Mouse (Mus musculus) neural tube, embryonic 11.5 days (tissue): ENCODE data around the gene 4932438H23Rik. TPM values are rescaled to one million over a fixed set of nuclear protein-coding genes. Genes with fewer than 3 reads are reported as not detected.
A peak's percentile ranks its signal among the peaks of the same experiment; 100 is the strongest.

Source experiments
- ATAC-seq: fragments of 200-750 bp; cut with Nextera tagmentation; 2 replicates; pipeline ENCODE4 v1.8.0; 2017; ENCODE audit warnings: moderate number of reproducible peaks, mild to moderate bottlenecking, moderate TSS enrichment, moderate library complexity; ENCODE audit not compliant: insufficient read depth, low FRiP score, low TSS enrichment
- DNase-seq: peaks from one replicate; pipeline ENCODE4 v3.0.0-alpha.2; 2015; ENCODE audit warnings: low spot score
- H3K27ac ChIP-seq: fragments of 300-500 bp; sonication (generic); 2 replicates; pipeline ENCODE4 v1.5.1; 2014; ENCODE audit warnings: low read depth, mild to moderate bottlenecking, low read length
- H3K27me3 ChIP-seq: fragments of 300-500 bp; sonication (generic); 2 replicates; pipeline ENCODE4 v1.6.1; 2014; ENCODE audit warnings: mild to moderate bottlenecking, low read length, mixed read lengths; ENCODE audit not compliant: control insufficient read depth, insufficient read depth
- H3K36me3 ChIP-seq: fragments of 300-500 bp; sonication (generic); 2 replicates; pipeline ENCODE4 v1.6.1; 2014; ENCODE audit warnings: mild to moderate bottlenecking, low read length, moderate library complexity, mixed read lengths; ENCODE audit not compliant: control insufficient read depth, insufficient read depth
- H3K4me1 ChIP-seq: fragments of 300-500 bp; sonication (generic); 2 replicates; pipeline ENCODE4 v1.6.1; 2014; ENCODE audit warnings: low read length, mixed read lengths; ENCODE audit not compliant: control insufficient read depth, insufficient read depth
- H3K4me2 ChIP-seq: fragments of 300-500 bp; sonication (generic); 2 replicates; pipeline ENCODE4 v1.6.1; 2014; ENCODE audit warnings: low read depth, mild to moderate bottlenecking, moderate library complexity
- H3K4me3 ChIP-seq: fragments of 300-500 bp; sonication (generic); 2 replicates; pipeline ENCODE4 v1.5.1; 2014; ENCODE audit warnings: low read depth, low read length
- H3K9ac ChIP-seq: fragments of 300-500 bp; sonication (generic); 2 replicates; pipeline ENCODE4 v1.6.1; 2014; ENCODE audit warnings: mild to moderate bottlenecking, low read length
- H3K9me3 ChIP-seq: fragments of 300-500 bp; sonication (generic); 2 replicates; pipeline ENCODE4 v1.6.1; 2016; ENCODE audit warnings: low read length; ENCODE audit not compliant: control insufficient read depth
- WGBS: fragments of 180-500 bp; shearing (Covaris S2); extraction: QIAGEN DNeasy Blood & Tissue Kit; methylation state at CpG from one replicate; pipeline ENCODE4 v1.1.7; 2014; 5-methylcytosine and 5-hydroxymethylcytosine counted together
- polyA plus RNA-seq: library from polyadenylated mRNA; unstranded; fragments of >200 nt; fragmentation: Nextera tagmentation; extraction: Ambion mirVana; gene quantifications from 2 replicates; pipeline ENCODE4 v1.2.1, GENCODE M21; 2014

The 4932438H23Rik gene
- polyA plus RNA-seq, 1 experiment from 2014 or later, result 0.15 TPM

GRCm38 (mm10) chr16:91128431-91128830 lies 33.5 kb upstream of the 4932438H23Rik start:
- WGBS, result 87% methylated on average over 4 of the region's 4 CpGs
- H3K9ac ChIP-seq, result no peak overlapping the region
- no peak overlapping the region for H3K27ac ChIP-seq
- H3K4me3 ChIP-seq, result no peak overlapping the region
- DNase-seq (no peak), ATAC-seq (no peak)
- H3K9me3 ChIP-seq, result no peaks in the 10 kb centered on the region
- no peak overlapping the region for H3K4me2 ChIP-seq
- no peaks in the 10 kb centered on the region for H3K36me3 ChIP-seq
- H3K27me3 ChIP-seq, result no peaks in the 10 kb centered on the region
- H3K4me1 ChIP-seq, result no peaks in the 10 kb centered on the region

DNA sequence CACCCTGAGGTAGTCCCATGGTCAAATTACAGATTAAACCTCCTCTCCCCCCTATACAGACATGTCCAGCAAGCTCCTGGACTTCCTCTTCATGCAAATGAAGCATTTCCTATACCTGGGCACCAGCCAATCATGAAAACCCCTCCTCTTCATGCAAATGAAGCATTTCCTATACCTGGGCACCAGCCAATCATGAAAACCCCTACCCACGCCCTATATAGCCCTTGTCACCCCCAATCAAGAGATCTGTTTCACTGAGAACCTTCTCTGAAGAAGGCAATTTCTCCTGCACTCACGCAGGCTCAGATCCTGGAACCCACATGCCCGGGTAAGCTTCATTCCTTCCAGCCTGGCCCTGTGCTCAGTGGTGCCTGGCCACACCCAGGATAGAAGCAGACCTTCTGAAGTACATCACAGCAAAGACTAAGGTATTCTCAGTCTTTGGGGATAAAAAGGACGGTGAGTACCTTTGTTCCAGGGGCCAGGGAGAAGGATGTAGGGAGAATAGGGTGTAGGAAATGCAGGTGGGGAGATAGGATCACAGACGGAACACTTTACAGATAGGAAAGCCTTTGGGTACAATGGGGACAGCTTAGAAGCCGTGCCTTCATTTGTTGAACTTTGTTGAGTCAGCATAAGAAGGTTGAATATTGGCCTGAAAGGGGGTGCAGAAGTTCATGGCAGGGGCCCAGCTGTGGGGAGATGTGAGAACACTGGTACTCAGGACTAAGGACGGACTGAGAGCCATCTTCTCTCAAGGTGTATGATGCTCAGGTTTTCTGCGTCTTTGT lies 32.0 kb upstream of the 4932438H23Rik start:
- Histone ChIP-seq H3K36me3 (no peaks in the 10 kb centered on the region), H3K4me3 (no peak overlapping the region), H3K9ac (no peak overlapping the region), H3K27ac (no peak overlapping the region), H3K27me3 (no peaks in the 10 kb centered on the region), H3K4me2 (no peak overlapping the region), H3K9me3 (no peaks in the 10 kb centered on the region), H3K4me1 (no peaks in the 10 kb centered on the region)
- ATAC-seq (no peak), DNase-seq (no peak)
- 89% methylated on average over 8 of the region's 8 CpGs for WGBS

DNA sequence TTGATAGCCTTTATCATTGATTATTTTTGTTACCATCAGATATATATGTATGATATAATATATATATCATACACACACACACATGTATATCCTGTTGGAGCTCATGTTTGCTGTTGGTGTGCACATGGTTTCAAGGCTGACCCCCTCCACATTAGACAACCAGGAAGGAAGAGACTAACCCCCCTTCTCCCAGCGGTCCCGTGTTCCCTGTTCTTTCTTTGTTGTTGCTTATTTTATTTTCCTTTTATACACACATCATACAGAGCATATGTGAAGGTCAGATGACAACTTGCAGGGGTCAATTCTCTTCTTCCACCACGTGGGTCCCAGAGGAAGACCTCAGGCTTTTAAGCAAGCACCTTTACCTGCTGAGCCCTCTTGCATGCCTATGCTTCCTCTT lies 29.3 kb upstream of the 4932438H23Rik start:
- H3K36me3 ChIP-seq, result no peaks in the 10 kb centered on the region
- ATAC-seq (no peak), DNase-seq (no peak)
- no peak overlapping the region for H3K9ac ChIP-seq
- H3K27ac ChIP-seq, result no peak overlapping the region
- H3K9me3 ChIP-seq, result no peaks in the 10 kb centered on the region
- no peaks in the 10 kb centered on the region for H3K27me3 ChIP-seq
- 70% methylated on average over 3 of the region's 3 CpGs for WGBS
- no peak overlapping the region for H3K4me3 ChIP-seq
- H3K4me2 ChIP-seq, result no peak overlapping the region
- no peaks in the 10 kb centered on the region for H3K4me1 ChIP-seq

- H3K4me2 ChIP-seq, result no peak overlapping the region
- no peaks in the 10 kb centered on the region for H3K9me3 ChIP-seq
- no peak overlapping the region for H3K9ac ChIP-seq
- H3K4me1 ChIP-seq, result no peaks in the 10 kb centered on the region
- ATAC-seq (no peak), DNase-seq (no peak)
- WGBS, result 91% methylated on average over 1 of the region's 1 CpGs
- H3K36me3 ChIP-seq, result no peaks in the 10 kb centered on the region
- H3K27ac ChIP-seq, result no peak overlapping the region
- no peaks in the 10 kb centered on the region for H3K27me3 ChIP-seq
- no peak overlapping the region for H3K4me3 ChIP-seq
These were observed 28.9 kb upstream of the 4932438H23Rik start for GRCm38 (mm10) chr16:91123821-91124220.

- Histone ChIP-seq H3K9me3 (no peaks in the 10 kb centered on the region), H3K9ac (no peak overlapping the region), H3K4me3 (no peak overlapping the region), H3K4me2 (no peak overlapping the region), H3K4me1 (no peaks in the 10 kb centered on the region), H3K36me3 (no peaks in the 10 kb centered on the region), H3K27ac (no peak overlapping the region), H3K27me3 (no peaks in the 10 kb centered on the region)
- no peak for DNase-seq
- ATAC-seq, result no peak
- WGBS, result 51% methylated on average over 6 of the region's 6 CpGs
These were observed 25.0 kb upstream of the 4932438H23Rik start for GRCm38 (mm10) chr16:91119879-91120278.

- no peak overlapping the region for H3K9ac ChIP-seq
- H3K27ac ChIP-seq, result no peak overlapping the region
- no peaks in the 10 kb centered on the region for H3K36me3 ChIP-seq
- H3K4me2 ChIP-seq, result no peak overlapping the region
- H3K9me3 ChIP-seq, result no peaks in the 10 kb centered on the region
- DNase-seq (no peak), ATAC-seq (no peak)
- H3K27me3 ChIP-seq, result no peaks in the 10 kb centered on the region
- H3K4me3 ChIP-seq, result no peak overlapping the region
- WGBS, result 72% methylated on average over 7 of the region's 7 CpGs
- H3K4me1 ChIP-seq, result no peaks in the 10 kb centered on the region
These were observed 21.8 kb upstream of the 4932438H23Rik start for GRCm38 (mm10) chr16:91116696-91117095.

DNA sequence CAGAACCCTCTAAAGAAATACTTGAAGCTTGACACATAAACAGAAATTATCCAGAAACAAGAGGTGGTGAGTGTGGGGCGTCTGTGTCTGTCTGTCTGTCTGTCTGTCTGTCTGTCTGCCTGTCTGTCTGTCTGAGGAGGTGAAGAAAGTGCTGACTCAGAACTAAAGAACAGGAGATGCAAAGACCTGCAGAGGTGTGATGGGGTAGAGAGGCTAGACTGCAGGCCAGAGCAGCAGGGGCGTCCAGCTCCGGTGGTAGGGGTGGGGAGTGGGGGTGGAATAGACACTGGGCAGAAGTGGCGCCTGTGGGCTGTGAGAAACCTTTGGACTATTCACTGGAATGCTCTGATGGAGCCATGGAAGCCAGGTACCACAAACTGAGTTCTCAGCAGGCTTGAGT lies 21.1 kb upstream of the 4932438H23Rik start:
- 0 out of 2 replicates have a peak, but pooled peaks cover 2% of the 10 kb centered on the region for H3K27me3 ChIP-seq
- no peak overlapping the region for H3K9ac ChIP-seq
- 86% methylated on average over 4 of the region's 4 CpGs for WGBS
- H3K4me2 ChIP-seq, result no peak overlapping the region
- no peak overlapping the region for H3K4me3 ChIP-seq
- no peaks in the 10 kb centered on the region for H3K9me3 ChIP-seq
- no peaks in the 10 kb centered on the region for H3K36me3 ChIP-seq
- DNase-seq (no peak), ATAC-seq (no peak)
- H3K4me1 ChIP-seq, result no peaks in the 10 kb centered on the region
- H3K27ac ChIP-seq, result no peak overlapping the region

DNA sequence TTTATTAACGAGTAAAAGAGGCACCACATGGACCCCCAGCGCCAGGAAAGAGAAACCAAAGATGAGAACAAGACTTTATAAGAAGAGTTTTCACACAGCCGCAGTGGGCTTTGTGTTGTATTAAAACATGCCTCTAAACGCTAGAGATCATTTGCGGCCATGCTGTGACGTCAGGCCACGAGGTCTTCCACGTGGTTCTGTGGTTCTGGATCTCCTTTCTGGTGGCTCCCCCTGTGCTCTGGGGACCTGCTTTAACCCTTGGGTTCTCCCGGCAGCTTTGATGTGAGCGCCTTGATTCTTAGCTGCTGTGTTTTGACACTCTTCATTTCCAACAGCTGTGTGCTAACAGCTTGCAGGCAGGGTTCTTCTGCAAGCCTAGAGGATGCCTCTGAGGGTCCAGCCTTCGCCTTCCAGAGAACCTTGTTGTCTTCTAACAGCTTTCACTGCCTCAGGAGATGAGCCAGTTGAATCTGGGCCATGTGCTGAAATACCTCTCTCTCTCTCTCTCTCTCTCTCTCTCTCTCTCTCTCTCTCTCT lies 16.1 kb upstream of the 4932438H23Rik start:
- H3K27ac ChIP-seq, result no peak overlapping the region
- H3K36me3 ChIP-seq, result no peaks in the 10 kb centered on the region
- no peak overlapping the region for H3K4me2 ChIP-seq
- H3K27me3 ChIP-seq, result 0 out of 2 replicates have a peak, but pooled peaks cover 4% of the 10 kb centered on the region
- ATAC-seq (no peak), DNase-seq (no peak)
- H3K9me3 ChIP-seq, result no peaks in the 10 kb centered on the region
- H3K4me3 ChIP-seq, result no peak overlapping the region
- no peaks in the 10 kb centered on the region for H3K4me1 ChIP-seq
- 60% methylated on average over 11 of the region's 11 CpGs for WGBS
- no peak overlapping the region for H3K9ac ChIP-seq

DNA sequence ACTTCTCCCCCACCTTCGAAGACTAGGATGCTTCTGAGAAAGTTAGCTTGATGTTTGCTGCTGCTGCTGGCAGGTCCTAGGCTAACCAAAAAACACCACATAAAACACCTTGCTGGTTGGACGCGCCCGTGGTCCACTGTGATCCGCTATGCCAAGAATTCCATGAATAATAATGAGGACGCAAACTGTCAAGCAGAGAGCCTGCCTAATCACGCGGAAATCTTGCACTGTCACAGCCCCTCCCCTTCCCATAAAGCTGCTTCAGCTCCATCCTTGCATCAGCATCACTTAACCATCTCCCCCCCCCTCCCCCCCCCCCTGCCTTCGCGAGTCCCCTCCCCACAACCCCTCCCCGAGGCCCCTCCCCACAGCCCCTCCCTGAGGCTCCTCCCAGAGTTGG lies 12.7 kb upstream of the 4932438H23Rik start:
- WGBS, result 65% methylated on average over 8 of the region's 11 CpGs
- Histone ChIP-seq H3K27me3 (peaks cover 8% of the 10 kb centered on the region; the same call in 1 of the 2 replicates), H3K9me3 (no peaks in the 10 kb centered on the region), H3K4me1 (no peaks in the 10 kb centered on the region), H3K36me3 (no peaks in the 10 kb centered on the region), H3K9ac (no peak overlapping the region), H3K4me3 (no peak overlapping the region), H3K4me2 (no peak overlapping the region), H3K27ac (no peak overlapping the region)
- ATAC-seq, result no peak; the same call in 1 of the 2 replicates
- DNase-seq, result peak; percentile 40
